Comparison of ENCODE assay signal across 8 mouse cellular contexts in genomic region chr6:88486893-88487292, GRCm38 (mm10). TPM values are rescaled to one million over a fixed set of nuclear protein-coding genes. Genes with fewer than 3 reads are reported as not detected.
DNase-seq lines count a peak whose midpoint lies in the region; ATAC-seq and TF ChIP-seq lines count a peak whose summit lies in the region.

No protein-coding gene starts in this region.

- H3K27me3 ChIP-seq in cerebellum, adult 2 months (ENCODE audit: control insufficient read depth, insufficient read depth, low read length): no peaks in the 10 kb centered on the region
- no peaks in the 10 kb centered on the region for H3K27me3 ChIP-seq in splenic B cell, adult 2 months (ENCODE audit: control insufficient read depth, insufficient read depth, low read length, poor library complexity, severe bottlenecking)

- H3K27ac ChIP-seq in cerebellum, adult 2 months (ENCODE audit: insufficient read depth, low read length): no peak overlapping the region

- TF ChIP-seq POLR2A in cerebellum, adult 2 months (IDR thresholded peaks at IDR 0.05; ENCODE audit: borderline replicate concordance, insufficient read depth, low read length): no peak

- peak; percentile 34 for DNase-seq in embryo, embryonic 10.5 days (ENCODE audit: low spot score)
- no peak for DNase-seq in embryo, embryonic 10 days (ENCODE audit: low spot score)
- peak; percentile 64 for DNase-seq in 416B (ENCODE audit: low read depth)
- peak; percentile 59 to 66 for DNase-seq in cerebellum, adult 2 months
- peak; percentile 40 for DNase-seq in gastrocnemius, postnatal 14 days
- DNase-seq in layer of hippocampus, postnatal 14 days (ENCODE audit: low spot score in 2 of 2): peak; percentile 72 to 86
- peak; percentile 61 for DNase-seq in splenic B cell, adult 2 months (ENCODE audit: low read depth, low spot score)

- peaks cover 44% of the 10 kb centered on the region for H3K4me1 ChIP-seq in cerebellum, adult 2 months (ENCODE audit: control insufficient read depth, insufficient read depth, low read length)

- peak; percentile 82 for ATAC-seq in megakaryocyte progenitor cell, adult 5-6 weeks (replicated peaks; ENCODE audit: poor library complexity)

- 0 out of 2 replicates have a peak, but pooled peaks have one; percentile 6 for TF ChIP-seq CTCF in cerebellum, adult 2 months (IDR thresholded peaks at IDR 0.05; ENCODE audit: borderline replicate concordance, insufficient read depth, low read depth, low read length)

- H3K4me3 ChIP-seq in cerebellum, adult 2 months (replicated peaks; ENCODE audit: insufficient read depth, low read depth, low read length): no peak overlapping the region

- 27% methylated on average over 8 of the region's 8 CpGs for WGBS in cerebellum, adult 2 months

- intact Hi-C loops in gastrocnemius, postnatal 14 days (cut with DNase I; ENCODE audit: low total_unique reads): no loop called here

- H3K36me3 ChIP-seq in splenic B cell, adult 2 months (ENCODE audit: control insufficient read depth, insufficient read depth, low read length, poor library complexity, severe bottlenecking): peaks cover 2% of the 10 kb centered on the region; the same call in 1 of the 2 replicates

RNA-seq across cellular contexts. Expression of gene Ruvbl1, which starts 21.7 kb away (rescaled TPM):
- 49.2 and 49.9 TPM in 2 replicates for polyA plus RNA-seq in cerebellum, adult 2 months (2012; rRNA removed)
- total RNA-seq in gastrocnemius, postnatal 14 days (2021): 10 to 100 TPM; 23.3 to 26.5 TPM
- 10 to 100 TPM; 35.9 to 36.6 TPM for total RNA-seq in layer of hippocampus, postnatal 14 days (2021)
- total RNA-seq in megakaryocyte progenitor cell, adult 5-6 weeks (2015): 87.3 and 97.4 TPM in 2 replicates
- total RNA-seq in megakaryocyte progenitor cell, adult 5-6 weeks (2017): 195 and 222 TPM in 2 replicates

RNA-seq across cellular contexts. Expression of gene Sec61a1, which starts 31.8 kb away (rescaled TPM):
- polyA plus RNA-seq in cerebellum, adult 2 months (2012; rRNA removed): 86.8 and 93.3 TPM in 2 replicates
- total RNA-seq in gastrocnemius, postnatal 14 days (2021): 10 to 100 TPM; 35.5 to 46.6 TPM
- 100 to 1,000 TPM; 122 to 130 TPM for total RNA-seq in layer of hippocampus, postnatal 14 days (2021)
- 169 and 184 TPM in 2 replicates for total RNA-seq in megakaryocyte progenitor cell, adult 5-6 weeks (2015)
- total RNA-seq in megakaryocyte progenitor cell, adult 5-6 weeks (2017): 140 and 153 TPM in 2 replicates

RNA-seq across cellular contexts. Expression of gene Eefsec, which starts 40.6 kb away (rescaled TPM):
- 17.0 and 17.3 TPM in 2 replicates for polyA plus RNA-seq in cerebellum, adult 2 months (2012; rRNA removed)
- total RNA-seq in gastrocnemius, postnatal 14 days (2021): 1 to 10 TPM; 6.4 to 7.5 TPM
- 10 to 100 TPM; 21.4 to 23.5 TPM for total RNA-seq in layer of hippocampus, postnatal 14 days (2021)
- total RNA-seq in megakaryocyte progenitor cell, adult 5-6 weeks (2015): 16.5 and 17.0 TPM in 2 replicates
- total RNA-seq in megakaryocyte progenitor cell, adult 5-6 weeks (2017): 10.5 and 12.6 TPM in 2 replicates
